Mouse (Mus musculus): ENCODE data around the gene Gstt3.

DNA sequence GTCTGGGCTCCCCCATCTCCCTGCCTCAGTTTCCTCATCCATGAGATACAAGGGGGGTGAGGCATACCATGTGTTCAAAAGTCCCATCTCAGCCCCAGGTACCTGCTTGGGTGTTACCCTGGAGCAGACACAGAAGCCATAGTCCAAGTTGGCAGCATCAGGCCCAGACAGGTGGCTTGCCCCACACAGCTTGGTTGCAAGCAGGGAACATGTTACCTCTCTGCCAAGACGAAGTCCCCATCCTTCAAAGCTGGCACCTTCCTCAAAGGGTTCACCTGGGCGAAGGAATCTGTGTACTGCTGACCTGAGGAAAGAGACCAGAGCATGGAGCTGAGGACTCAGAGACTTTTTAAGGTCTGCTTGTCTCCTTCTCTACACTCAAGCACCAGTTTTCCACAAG, 3.3 kb downstream of the Gstt3 start:
- no peak for TF ChIP-seq CTCF (conservative IDR thresholded peaks at IDR 0.05 in 1 of 2, IDR thresholded peaks at IDR 0.05 in 1 of 2; ENCODE audit: low read depth in 2 of 2, low read length in 2 of 2)
- TF ChIP-seq POLR2AphosphoS2 (IDR thresholded peaks at IDR 0.05; ENCODE audit: low read depth, low read length): no peak
- TF ChIP-seq ZMIZ1 (IDR thresholded peaks at IDR 0.05; ENCODE audit: low read depth, low read length): no peak
- no peak for TF ChIP-seq MYC (IDR thresholded peaks at IDR 0.05; ENCODE audit: low read depth, low read length)
- no peak for TF ChIP-seq MAFK (IDR thresholded peaks at IDR 0.05; ENCODE audit: insufficient replicate concordance, low read length)
- TF ChIP-seq JUND (conservative IDR thresholded peaks at IDR 0.05; ENCODE audit: low read depth, low read length): no peak
- TF ChIP-seq EP300 (IDR thresholded peaks at IDR 0.05; ENCODE audit: low read length): no peak
